Mouse (Mus musculus) hindbrain, embryonic 11.5 days (tissue): ENCODE measurements around the gene Lcor. TPM values are rescaled to one million over a fixed set of nuclear protein-coding genes. Genes with fewer than 3 reads are reported as not detected.
A peak's percentile ranks its signal among the peaks of the same experiment; 100 is the strongest.

Source experiments
- ATAC-seq: fragments of 200-750 bp; cut with Nextera tagmentation; 2 replicates; pipeline ENCODE4 v1.8.0; 2017; ENCODE audit warnings: mild to moderate bottlenecking, moderate TSS enrichment, moderate library complexity; ENCODE audit not compliant: low FRiP score
- DNase-seq: peaks from one replicate; pipeline ENCODE4 v3.0.0-alpha.2; 2015; ENCODE audit warnings: low spot score
- H3K27ac ChIP-seq: fragments of 300-500 bp; sonication (generic); 2 replicates; pipeline ENCODE4 v1.5.1; 2014; ENCODE audit warnings: mild to moderate bottlenecking, low read depth, low read length
- H3K27me3 ChIP-seq: fragments of 300-500 bp; sonication (generic); 2 replicates; pipeline ENCODE4 v1.6.1; 2014; ENCODE audit warnings: mild to moderate bottlenecking, low read length, moderate library complexity, mixed read lengths; ENCODE audit not compliant: control insufficient read depth, insufficient read depth
- H3K36me3 ChIP-seq: fragments of 300-500 bp; sonication (generic); 2 replicates; pipeline ENCODE4 v1.6.1; 2014; ENCODE audit warnings: mild to moderate bottlenecking, low read length, moderate library complexity, mixed read lengths; ENCODE audit not compliant: control insufficient read depth, insufficient read depth
- H3K4me1 ChIP-seq: fragments of 300-500 bp; sonication (generic); replicated peaks from 2 replicates; pipeline ENCODE4 v1.6.1; 2014; ENCODE audit warnings: low read length, mixed read lengths; ENCODE audit not compliant: control insufficient read depth, insufficient read depth
- H3K4me2 ChIP-seq: fragments of 300-500 bp; sonication (generic); replicated peaks from 2 replicates; pipeline ENCODE4 v1.6.1; 2014; ENCODE audit warnings: mild to moderate bottlenecking, low read depth, low read length
- H3K4me3 ChIP-seq: fragments of 300-500 bp; sonication (generic); 2 replicates; pipeline ENCODE4 v1.5.1; 2014; ENCODE audit warnings: low read depth, low read length
- H3K9ac ChIP-seq: fragments of 300-500 bp; sonication (generic); 2 replicates; pipeline ENCODE4 v1.6.1; 2014; ENCODE audit warnings: low read depth, low read length
- H3K9me3 ChIP-seq: fragments of 300-500 bp; sonication (generic); 2 replicates; pipeline ENCODE4 v1.6.1; 2016; ENCODE audit warnings: low read length; ENCODE audit not compliant: control insufficient read depth
- WGBS: fragments of 180-500 bp; shearing (Covaris S2); extraction: QIAGEN DNeasy Blood & Tissue Kit; methylation state at CpG from one replicate; pipeline ENCODE4 v1.1.7; 2014; 5-methylcytosine and 5-hydroxymethylcytosine counted together
- polyA plus RNA-seq: library from polyadenylated mRNA; unstranded; fragments of >200 nt; fragmentation: Nextera tagmentation; extraction: Ambion mirVana; gene quantifications from 2 replicates; pipeline ENCODE4 v1.2.1, GENCODE M21; 2014

The Lcor gene
- polyA plus RNA-seq, 1 experiment from 2014 or later = 37.0 TPM

DNA sequence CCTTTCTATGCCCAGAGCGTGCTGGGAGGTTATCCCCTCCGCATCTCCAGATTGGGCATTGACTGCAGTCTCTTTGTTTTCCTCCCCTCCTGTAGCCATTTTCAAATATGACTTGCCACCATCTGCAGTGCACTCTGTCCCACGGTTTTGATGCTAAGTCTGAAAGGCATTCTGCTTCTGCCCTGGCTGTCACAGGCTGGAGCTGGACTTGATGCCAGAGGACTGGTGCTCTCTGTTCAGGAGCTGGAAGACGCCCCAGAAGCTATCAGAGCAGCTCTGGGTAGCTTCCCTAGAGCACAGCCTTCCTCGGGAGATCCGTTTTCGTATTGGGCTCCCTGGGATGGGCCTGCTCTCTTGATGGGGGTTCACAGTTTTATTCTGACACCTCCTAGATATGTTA is 106.6 kb downstream of the Lcor start:
- H3K27ac ChIP-seq = no peak overlapping the region
- no peaks in the 10 kb centered on the region for H3K27me3 ChIP-seq
- 84% methylated on average over 7 of the region's 7 CpGs for WGBS
- H3K4me2 ChIP-seq = no peak overlapping the region
- H3K4me1 ChIP-seq = no peaks in the 10 kb centered on the region
- no peaks in the 10 kb centered on the region for H3K36me3 ChIP-seq
- ATAC-seq (no peak), DNase-seq (no peak)
- no peaks in the 10 kb centered on the region for H3K9me3 ChIP-seq
- no peak overlapping the region for H3K9ac ChIP-seq
- no peak overlapping the region for H3K4me3 ChIP-seq

DNA sequence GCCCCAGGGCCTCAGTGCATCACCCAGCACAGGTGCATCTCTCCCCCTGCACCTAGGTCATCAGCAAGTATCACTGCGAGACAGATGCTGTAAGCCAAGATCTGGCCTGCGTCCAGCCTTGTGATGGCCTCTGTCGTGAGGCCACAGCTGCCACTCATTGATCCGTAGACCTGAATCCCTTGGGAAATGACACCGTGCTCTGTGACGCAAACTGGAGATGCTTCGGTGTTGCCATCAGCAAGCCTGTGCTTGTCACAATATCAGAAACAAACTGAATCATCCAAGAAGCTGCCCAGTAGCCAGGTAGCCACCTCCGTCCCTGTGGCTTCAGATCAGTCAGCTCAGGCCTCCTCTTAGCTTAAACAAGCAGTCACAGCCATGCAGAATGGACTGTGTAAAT is 107.2 kb downstream of the Lcor start:
- 77% methylated on average over 8 of the region's 8 CpGs for WGBS

DNA sequence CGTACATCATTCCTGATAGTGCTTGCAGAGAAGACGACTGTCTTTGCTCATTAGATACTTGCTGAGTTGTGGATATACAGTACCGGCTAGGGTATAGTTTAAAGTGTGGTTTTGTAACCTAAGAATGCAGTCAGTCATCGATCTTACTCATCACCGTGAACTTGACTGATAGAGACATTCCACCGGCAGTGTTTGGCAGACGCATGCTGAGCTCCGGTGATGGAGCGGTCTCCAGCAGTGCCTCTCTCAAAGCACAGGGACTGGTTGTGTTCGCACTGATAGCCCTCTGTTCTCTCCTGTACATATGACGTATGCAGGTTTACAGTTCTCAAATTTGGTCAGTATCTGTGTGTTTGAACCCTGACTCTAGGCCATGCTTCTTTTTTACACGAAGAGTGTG is 109.4 kb downstream of the Lcor start:
- Histone ChIP-seq H3K9ac (no peak overlapping the region), H3K27ac (no peak overlapping the region), H3K4me1 (no peaks in the 10 kb centered on the region), H3K4me3 (no peak overlapping the region), H3K4me2 (no peak overlapping the region), H3K9me3 (no peaks in the 10 kb centered on the region), H3K36me3 (no peaks in the 10 kb centered on the region), H3K27me3 (no peaks in the 10 kb centered on the region)
- 66% methylated on average over 12 of the region's 12 CpGs for WGBS
- DNase-seq (no peak), ATAC-seq (no peak)

More for the DNA sequence above, 107.2 kb downstream of the Lcor start:
- H3K27me3 ChIP-seq = no peaks in the 10 kb centered on the region
- no peak overlapping the region for H3K4me3 ChIP-seq
- H3K27ac ChIP-seq = no peak overlapping the region
- H3K9me3 ChIP-seq = no peaks in the 10 kb centered on the region
- ATAC-seq (no peak), DNase-seq (peak; percentile 18)
- H3K4me1 ChIP-seq = no peaks in the 10 kb centered on the region
- H3K36me3 ChIP-seq = no peaks in the 10 kb centered on the region
- H3K9ac ChIP-seq = no peak overlapping the region
- no peak overlapping the region for H3K4me2 ChIP-seq

DNA sequence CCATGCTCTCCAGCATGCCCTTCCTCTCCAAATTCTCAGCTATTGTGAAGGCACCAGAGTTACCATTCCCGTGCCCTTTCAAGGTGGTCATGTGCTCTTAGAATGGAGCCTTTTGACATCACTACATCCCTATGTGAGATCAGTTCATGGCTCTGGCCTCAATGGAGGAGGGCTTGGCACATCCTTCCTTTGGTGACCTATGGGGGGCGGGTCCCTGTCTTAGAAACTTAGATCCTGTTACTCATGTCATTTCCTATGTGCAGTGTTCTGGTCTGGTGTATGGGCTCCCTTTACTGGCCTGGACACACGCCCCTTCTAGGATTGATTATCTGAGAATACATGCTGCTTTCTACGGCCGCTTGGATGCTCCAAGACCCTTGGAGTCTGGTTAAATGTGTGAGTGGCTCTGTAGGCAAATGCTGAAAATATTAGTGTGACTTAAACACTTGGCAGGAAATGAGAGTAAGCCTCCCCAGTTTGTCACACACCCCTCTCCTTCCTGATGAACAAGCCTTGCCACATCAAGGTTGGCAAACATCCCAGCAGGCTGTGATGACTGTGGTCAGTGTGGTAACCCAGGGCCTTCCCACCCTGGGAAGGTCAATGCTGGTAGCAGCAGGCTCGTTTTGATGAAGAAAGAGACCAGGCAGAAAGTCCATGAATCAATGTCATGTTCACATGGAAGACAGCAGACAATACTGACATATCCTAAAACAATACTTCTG is 114.9 kb downstream of the Lcor start:
- WGBS = 89% methylated on average over 6 of the region's 6 CpGs
- no peaks in the 10 kb centered on the region for H3K27me3 ChIP-seq

DNA sequence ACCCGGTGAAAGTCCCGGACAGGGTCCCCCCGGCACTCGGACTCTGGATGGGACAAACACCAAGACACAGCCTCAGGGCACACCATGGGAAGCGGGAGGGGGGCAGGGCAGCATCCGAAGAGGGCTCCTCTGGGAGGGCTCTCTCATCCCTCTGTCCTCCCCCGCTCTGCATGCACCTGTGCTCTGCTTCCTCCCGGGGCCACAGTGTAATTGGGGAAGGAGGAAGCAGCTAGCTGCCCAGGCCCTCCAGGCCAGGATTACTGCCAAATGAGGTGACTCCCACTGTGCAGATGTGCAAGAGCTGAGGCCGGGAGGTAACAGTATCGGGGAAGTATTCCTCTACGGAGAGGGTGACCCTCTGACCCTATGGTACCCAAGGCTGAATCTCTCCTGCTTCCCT is 118.2 kb downstream of the Lcor start:
- no peaks in the 10 kb centered on the region for H3K9me3 ChIP-seq
- no peaks in the 10 kb centered on the region for H3K4me1 ChIP-seq
- H3K9ac ChIP-seq = no peak overlapping the region
- no peak for DNase-seq
- no peaks in the 10 kb centered on the region for H3K27me3 ChIP-seq
- H3K4me3 ChIP-seq = no peak overlapping the region
- no peak for ATAC-seq
- no peak overlapping the region for H3K4me2 ChIP-seq
- no peaks in the 10 kb centered on the region for H3K36me3 ChIP-seq
- no peak overlapping the region for H3K27ac ChIP-seq
- WGBS = 56% methylated on average over 11 of the region's 11 CpGs

More for the DNA sequence above, 114.9 kb downstream of the Lcor start:
- Histone ChIP-seq H3K36me3 (no peaks in the 10 kb centered on the region), H3K4me1 (no peaks in the 10 kb centered on the region), H3K4me3 (no peak overlapping the region), H3K4me2 (no peak overlapping the region), H3K9ac (no peak overlapping the region), H3K9me3 (no peaks in the 10 kb centered on the region), H3K27ac (no peak overlapping the region)
- ATAC-seq (no peak), DNase-seq (no peak)

DNA sequence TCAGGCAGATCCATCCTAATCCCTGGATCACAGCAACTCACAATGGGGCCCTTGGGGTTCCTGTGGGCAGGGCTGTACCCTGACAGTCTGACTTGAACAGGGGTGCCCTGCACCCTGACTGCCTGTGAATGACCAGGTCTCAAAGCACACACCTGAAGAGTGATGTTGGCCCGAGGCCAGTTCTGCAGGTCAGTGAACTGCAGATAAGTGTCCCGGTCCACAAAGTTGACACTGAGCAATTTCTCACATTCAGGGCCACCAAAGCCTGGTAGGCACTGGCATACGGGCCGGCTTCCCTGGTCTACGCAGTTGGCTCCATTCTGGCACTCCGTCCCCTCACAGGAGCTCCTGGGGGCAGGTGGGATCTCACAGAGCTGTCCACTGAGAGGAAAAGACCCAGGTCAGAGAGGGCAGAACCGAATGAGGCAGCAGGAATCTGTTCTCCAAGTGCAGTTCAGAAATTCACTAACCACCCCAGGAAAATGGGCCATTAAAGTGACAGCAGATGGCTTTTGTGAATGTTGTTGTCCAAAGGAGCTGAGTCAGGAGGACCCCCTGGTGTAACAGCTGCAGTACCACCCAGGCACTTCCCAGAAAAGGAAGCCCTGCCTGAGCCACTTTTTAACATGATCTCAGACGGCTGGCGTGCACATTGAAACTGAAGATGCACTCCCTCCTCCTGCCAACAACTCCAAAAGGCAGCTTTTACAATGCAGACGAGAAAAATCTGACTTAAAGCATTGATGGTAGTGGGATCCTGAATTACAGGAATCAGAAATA is 124.0 kb downstream of the Lcor start:
- peaks cover 3% of the 10 kb centered on the region; the same call in 1 of the 2 replicates for H3K27me3 ChIP-seq
- H3K36me3 ChIP-seq = no peaks in the 10 kb centered on the region
- H3K4me3 ChIP-seq = no peak overlapping the region
- ATAC-seq = no peak
- DNase-seq = no peak
- no peak overlapping the region for H3K27ac ChIP-seq
- H3K4me2 ChIP-seq = no peak overlapping the region
- no peaks in the 10 kb centered on the region for H3K9me3 ChIP-seq
- no peaks in the 10 kb centered on the region for H3K4me1 ChIP-seq
- no peak overlapping the region for H3K9ac ChIP-seq
- 76% methylated on average over 10 of the region's 10 CpGs for WGBS

DNA sequence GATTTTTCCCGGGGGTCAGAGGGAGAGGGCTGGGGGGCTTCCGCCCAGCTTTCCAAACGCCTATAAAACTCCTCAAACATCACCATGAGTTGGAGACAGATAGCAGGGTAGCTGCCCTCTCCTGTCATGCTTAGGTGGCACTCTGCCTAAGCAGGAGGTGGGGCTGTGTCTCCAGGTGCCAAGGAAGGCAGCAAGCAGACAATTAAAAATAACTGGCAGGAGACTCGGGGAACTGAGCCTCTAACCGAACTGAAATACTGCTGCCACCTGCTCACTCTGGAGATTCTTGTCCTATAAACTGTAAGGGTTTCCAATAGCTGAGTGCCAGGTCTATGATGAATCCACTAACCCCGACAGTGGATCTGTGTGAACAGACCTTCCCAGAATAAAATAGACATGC is 129.2 kb downstream of the Lcor start:
- WGBS = 86% methylated on average over 6 of the region's 6 CpGs
- no peak for ATAC-seq
- no peaks in the 10 kb centered on the region for H3K36me3 ChIP-seq

More for the DNA sequence above, 129.2 kb downstream of the Lcor start:
- Histone ChIP-seq H3K27me3 (peaks cover 12% of the 10 kb centered on the region; the same call in 1 of the 2 replicates), H3K4me2 (no peak overlapping the region), H3K4me1 (peaks cover 5% of the 10 kb centered on the region; the same call in 1 of the 2 replicates), H3K9ac (no peak overlapping the region), H3K9me3 (no peaks in the 10 kb centered on the region), H3K27ac (no peak overlapping the region), H3K4me3 (no peak overlapping the region)
- DNase-seq = no peak
